Mouse (Mus musculus): Measurements from ENCODE around the gene Cldn19. TPM values are rescaled to one million over a fixed set of nuclear protein-coding genes. Genes with fewer than 3 reads are reported as not detected.

The Cldn19 gene
- polyA plus RNA-seq, 2 experiments, result not detected

GRCm38 (mm10) chr4:119259344-119260254 is 4.4 kb downstream of the Cldn19 start:
- no peaks in the 10 kb centered on the region for H3K36me3 ChIP-seq (replicated peaks; ENCODE audit: control insufficient read depth, insufficient read depth, low read depth)
- H3K4me1 ChIP-seq (replicated peaks; ENCODE audit: control insufficient read depth in 2 of 2, insufficient read depth in 2 of 2, low read length in 1 of 2), result no peaks in the 10 kb centered on the region
- no peaks in the 10 kb centered on the region for H3K27me3 ChIP-seq (ENCODE audit: control insufficient read depth, insufficient read depth, low read length)
- no peak for TF ChIP-seq CTCF (IDR thresholded peaks at IDR 0.05; ENCODE audit: low read depth)
- no peak for TF ChIP-seq EP300 (IDR thresholded peaks at IDR 0.05; ENCODE audit: low read depth)
- no peaks in the 10 kb centered on the region for H3K9me3 ChIP-seq (ENCODE audit: control insufficient read depth, low read length)
- H3K9ac ChIP-seq (replicated peaks), result no peak overlapping the region
- H3K27ac ChIP-seq, result no peak overlapping the region
- WGBS (ENCODE audit: insufficient replicate concordance), result 62% methylated on average over 15 of the region's 15 CpGs
- no peak overlapping the region for H3K4me2 ChIP-seq (ENCODE audit: low read depth)
- DNase-seq (ENCODE audit: low read depth in 3 of 3, low spot score in 3 of 3), result no peak
- ATAC-seq (ENCODE audit: insufficient read depth), result peak; percentile 41; the same call in 1 of the 2 replicates
- no peak overlapping the region for H3K4me3 ChIP-seq (ENCODE audit: insufficient read depth in 1 of 2, low read depth in 2 of 2, low read length in 2 of 2)

DNA sequence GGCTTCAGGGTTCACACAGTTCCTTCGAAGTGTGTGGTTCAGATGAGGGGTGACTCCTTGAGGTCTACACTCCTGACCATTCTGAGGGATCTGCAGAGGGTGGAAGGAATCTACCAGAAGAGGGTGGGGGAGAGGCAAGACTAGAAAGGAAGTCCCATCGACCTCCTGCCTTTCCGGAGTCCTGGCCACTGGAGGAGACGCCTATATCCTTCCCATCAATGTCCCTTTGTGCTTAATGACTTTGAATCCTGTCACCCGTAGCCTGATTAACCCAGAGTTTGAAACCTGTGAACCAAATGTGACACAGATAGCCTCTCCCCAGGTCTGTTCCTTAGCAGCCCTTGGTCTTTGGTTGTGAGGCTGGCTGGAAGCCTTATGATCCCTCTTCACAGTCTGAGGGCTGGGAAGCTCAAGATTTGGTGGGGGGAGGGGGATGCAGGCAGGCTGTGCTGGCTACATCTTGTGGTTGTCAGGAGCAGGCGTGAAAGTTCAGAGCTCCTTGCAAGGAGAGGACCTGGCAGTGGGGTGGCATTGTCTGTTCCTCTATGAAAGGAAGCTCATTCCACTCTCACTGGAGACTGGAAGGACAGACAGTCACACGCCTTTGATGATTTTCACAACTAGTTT is 6.0 kb downstream of the Cldn19 start:
- no peak overlapping the region for H3K4me3 ChIP-seq (ENCODE audit: insufficient read depth in 1 of 2, low read depth in 2 of 2, low read length in 2 of 2)
- no peak overlapping the region for H3K27ac ChIP-seq
- no peak for ATAC-seq (ENCODE audit: insufficient read depth)
- WGBS (ENCODE audit: insufficient replicate concordance), result 25% methylated on average over 7 of the region's 7 CpGs
- H3K9me3 ChIP-seq (ENCODE audit: control insufficient read depth, low read length), result no peaks in the 10 kb centered on the region
- H3K9ac ChIP-seq (replicated peaks), result no peak overlapping the region
- no peaks in the 10 kb centered on the region for H3K4me1 ChIP-seq (replicated peaks; ENCODE audit: control insufficient read depth in 2 of 2, insufficient read depth in 2 of 2, low read length in 1 of 2)
- H3K4me2 ChIP-seq (ENCODE audit: low read depth), result no peak overlapping the region
- no peak for DNase-seq (ENCODE audit: low read depth in 3 of 3, low spot score in 3 of 3)
- no peaks in the 10 kb centered on the region for H3K27me3 ChIP-seq (ENCODE audit: control insufficient read depth, insufficient read depth, low read length)
- H3K36me3 ChIP-seq (replicated peaks; ENCODE audit: control insufficient read depth, insufficient read depth, low read depth), result no peaks in the 10 kb centered on the region
- TF ChIP-seq EP300 (IDR thresholded peaks at IDR 0.05; ENCODE audit: low read depth), result no peak
- TF ChIP-seq CTCF (IDR thresholded peaks at IDR 0.05; ENCODE audit: low read depth), result no peak

DNA sequence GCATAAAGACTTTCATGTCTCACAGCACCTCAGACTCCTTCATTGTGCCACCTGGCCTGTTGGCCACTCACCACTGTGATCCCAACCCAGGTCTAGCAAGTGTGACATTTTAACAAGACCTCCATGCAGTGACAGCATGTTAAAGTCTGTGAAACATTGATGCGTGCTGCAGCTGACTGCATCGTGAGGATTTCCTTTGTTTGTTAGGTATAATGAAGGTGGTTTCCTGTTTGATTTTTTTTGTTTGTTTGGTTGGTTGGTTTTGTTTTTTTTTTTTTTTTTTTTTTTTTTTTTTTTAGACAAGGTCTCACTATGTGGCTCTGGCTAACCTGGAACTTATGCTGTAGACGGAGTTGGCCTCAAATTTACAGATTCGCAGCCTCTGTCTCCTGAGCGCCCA is 7.3 kb downstream of the Cldn19 start:
- no peak overlapping the region for H3K4me3 ChIP-seq (ENCODE audit: insufficient read depth in 1 of 2, low read depth in 2 of 2, low read length in 2 of 2)
- H3K4me1 ChIP-seq (replicated peaks; ENCODE audit: control insufficient read depth in 2 of 2, insufficient read depth in 2 of 2, low read length in 1 of 2), result no peaks in the 10 kb centered on the region
- no peaks in the 10 kb centered on the region for H3K36me3 ChIP-seq (replicated peaks; ENCODE audit: control insufficient read depth, insufficient read depth, low read depth)
- TF ChIP-seq CTCF (IDR thresholded peaks at IDR 0.05; ENCODE audit: low read depth), result no peak
- TF ChIP-seq EP300 (IDR thresholded peaks at IDR 0.05; ENCODE audit: low read depth), result no peak
- no peak overlapping the region for H3K4me2 ChIP-seq (ENCODE audit: low read depth)
- H3K27ac ChIP-seq, result no peak overlapping the region
- 73% methylated on average over 5 of the region's 5 CpGs for WGBS (ENCODE audit: insufficient replicate concordance)
- ATAC-seq (ENCODE audit: insufficient read depth), result no peak
- no peaks in the 10 kb centered on the region for H3K27me3 ChIP-seq (ENCODE audit: control insufficient read depth, insufficient read depth, low read length)
- H3K9me3 ChIP-seq (ENCODE audit: control insufficient read depth, low read length), result no peaks in the 10 kb centered on the region
- H3K9ac ChIP-seq (replicated peaks), result no peak overlapping the region
- DNase-seq (ENCODE audit: low read depth in 3 of 3, low spot score in 3 of 3), result no peak

GRCm38 (mm10) chr4:119263459-119263858 is 8.2 kb downstream of the Cldn19 start:
- no peak for ATAC-seq (ENCODE audit: insufficient read depth)
- 50% methylated on average over 3 of the region's 3 CpGs for WGBS (ENCODE audit: insufficient replicate concordance)
- no peaks in the 10 kb centered on the region for H3K36me3 ChIP-seq (replicated peaks; ENCODE audit: control insufficient read depth, insufficient read depth, low read depth)

GRCm38 (mm10) chr4:119266606-119267005 is 11.4 kb downstream of the Cldn19 start:
- H3K4me1 ChIP-seq (replicated peaks; ENCODE audit: control insufficient read depth in 2 of 2, insufficient read depth in 2 of 2, low read length in 1 of 2), result peaks cover 0 to 7% of the 10 kb centered on the region in 2 experiments; a peak in 2 of 4 replicates
- TF ChIP-seq EP300 (IDR thresholded peaks at IDR 0.05; ENCODE audit: low read depth) (no peak), CTCF (IDR thresholded peaks at IDR 0.05; ENCODE audit: low read depth) (no peak)

More at GRCm38 (mm10) chr4:119263459-119263858, 8.2 kb downstream of the Cldn19 start:
- H3K4me3 ChIP-seq (ENCODE audit: insufficient read depth in 1 of 2, low read depth in 2 of 2, low read length in 2 of 2), result no peak overlapping the region
- TF ChIP-seq CTCF (IDR thresholded peaks at IDR 0.05; ENCODE audit: low read depth) (no peak), EP300 (IDR thresholded peaks at IDR 0.05; ENCODE audit: low read depth) (no peak)
- no peak overlapping the region for H3K27ac ChIP-seq
- DNase-seq (ENCODE audit: low read depth in 3 of 3, low spot score in 3 of 3), result no peak
- H3K9me3 ChIP-seq (ENCODE audit: control insufficient read depth, low read length), result no peaks in the 10 kb centered on the region
- no peak overlapping the region for H3K9ac ChIP-seq (replicated peaks)
- H3K4me1 ChIP-seq (replicated peaks; ENCODE audit: control insufficient read depth in 2 of 2, insufficient read depth in 2 of 2, low read length in 1 of 2), result no peaks in the 10 kb centered on the region
- no peaks in the 10 kb centered on the region for H3K27me3 ChIP-seq (ENCODE audit: control insufficient read depth, insufficient read depth, low read length)
- H3K4me2 ChIP-seq (ENCODE audit: low read depth), result no peak overlapping the region

More at GRCm38 (mm10) chr4:119266606-119267005, 11.4 kb downstream of the Cldn19 start:
- 50% methylated on average over 13 of the region's 13 CpGs for WGBS (ENCODE audit: insufficient replicate concordance)
- H3K27me3 ChIP-seq (ENCODE audit: control insufficient read depth, insufficient read depth, low read length), result no peaks in the 10 kb centered on the region
- no peak for ATAC-seq (ENCODE audit: insufficient read depth)
- H3K27ac ChIP-seq, result no peak overlapping the region
- no peak for DNase-seq (ENCODE audit: low read depth in 3 of 3, low spot score in 3 of 3)
- H3K9me3 ChIP-seq (ENCODE audit: control insufficient read depth, low read length), result no peaks in the 10 kb centered on the region
- H3K9ac ChIP-seq (replicated peaks), result no peak overlapping the region
- no peak overlapping the region for H3K4me3 ChIP-seq (ENCODE audit: insufficient read depth in 1 of 2, low read depth in 2 of 2, low read length in 2 of 2)
- H3K4me2 ChIP-seq (ENCODE audit: low read depth), result no peak overlapping the region
- peaks cover 5% of the 10 kb centered on the region for H3K36me3 ChIP-seq (replicated peaks; ENCODE audit: control insufficient read depth, insufficient read depth, low read depth)
